Mouse (Mus musculus) hindbrain, postnatal 0 days (tissue): ENCODE measurements around the gene Ccl8. TPM values are rescaled to one million over a fixed set of nuclear protein-coding genes. Genes with fewer than 3 reads are reported as not detected.
A peak's percentile ranks its signal among the peaks of the same experiment; 100 is the strongest.

Experiments
- ATAC-seq: fragments of 200-750 bp; cut with Nextera tagmentation; 2 replicates; pipeline ENCODE4 v1.8.0; 2017; ENCODE audit warnings: mild to moderate bottlenecking, moderate TSS enrichment, moderate library complexity
- DNase-seq: peaks from one replicate; pipeline ENCODE4 v3.0.0-alpha.2; 2015; ENCODE audit warnings: low spot score
- H3K27ac ChIP-seq: fragments of 300-500 bp; sonication (generic); 2 replicates; pipeline ENCODE4 v1.5.1; 2014; ENCODE audit warnings: mild to moderate bottlenecking
- H3K27me3 ChIP-seq: fragments of 300-500 bp; sonication (generic); 2 replicates; pipeline ENCODE4 v1.6.1; 2014; ENCODE audit warnings: low read length, mixed read lengths; ENCODE audit not compliant: insufficient read depth
- H3K36me3 ChIP-seq: fragments of 300-500 bp; sonication (generic); 2 replicates; pipeline ENCODE4 v1.6.1; 2014; ENCODE audit warnings: low read length, mixed read lengths; ENCODE audit not compliant: insufficient read depth
- H3K4me1 ChIP-seq: fragments of 300-500 bp; sonication (generic); 2 replicates; pipeline ENCODE4 v1.6.1; 2014; ENCODE audit warnings: antibody characterized with exemption, low read length, mixed read lengths; ENCODE audit not compliant: insufficient read depth
- H3K4me2 ChIP-seq: fragments of 300-500 bp; sonication (generic); 2 replicates; pipeline ENCODE4 v1.6.1; 2014; ENCODE audit warnings: low read depth, mild to moderate bottlenecking, low read length, moderate library complexity, mixed read lengths
- H3K4me3 ChIP-seq: fragments of 300-500 bp; sonication (generic); 2 replicates; pipeline ENCODE4 v1.5.1; 2014; ENCODE audit warnings: low read length
- H3K9ac ChIP-seq: fragments of 300-500 bp; sonication (generic); replicated peaks from 2 replicates; pipeline ENCODE4 v1.6.1; 2014; ENCODE audit warnings: mild to moderate bottlenecking, low read length, moderate library complexity, mixed read lengths
- H3K9me3 ChIP-seq: fragments of 300-500 bp; sonication (generic); 2 replicates; pipeline ENCODE4 v1.6.1; 2016; ENCODE audit warnings: low read length, mixed read lengths
- CTCF ChIP-seq: IDR thresholded peaks from 2 replicates; pipeline ENCODE4 v1.5.1; 2016; ENCODE audit warnings: antibody characterized with exemption, control low read depth, low read depth
- WGBS: fragments of 180-500 bp; shearing (Covaris S2); extraction: QIAGEN DNeasy Blood & Tissue Kit; methylation state at CpG from one replicate; pipeline ENCODE4 v1.1.7; 2014; 5-methylcytosine and 5-hydroxymethylcytosine counted together
- polyA plus RNA-seq: library from polyadenylated mRNA; unstranded; fragments of >200 nt; fragmentation: Nextera tagmentation; extraction: Ambion mirVana; gene quantifications from 2 replicates; pipeline ENCODE4 v1.2.1, GENCODE M21; 2015
- total RNA-seq: library from RNA; depleted of rRNA; stranded (reverse); fragments of >200 nt; gene quantifications from 2 replicates; pipeline ENCODE4 v1.2.3, GENCODE M21; 2014; rRNA removed

Ccl8 gene
- not detected in 2 replicates for total RNA-seq
- polyA plus RNA-seq = 0.43 TPM in 1 of 2 replicates, not detected in the other

GRCm38 (mm10) chr11:82114885-82115284 lies at the start of gene Ccl8:
TSS of gene Ccl8 (plus strand) at chr11:82115185.
- no peak within 1 kb of the TSS for H3K4me2 ChIP-seq
- 82% methylated on average over 3 of the region's 3 CpGs for WGBS
- ATAC-seq = no peak
- H3K9me3 ChIP-seq = no peaks in the 10 kb centered on the region
- H3K9ac ChIP-seq = no peak within 1 kb of the TSS
- H3K27me3 ChIP-seq = no peaks in the 10 kb centered on the region
- H3K36me3 ChIP-seq = no peaks in the 10 kb centered on the region
- no peaks in the 10 kb centered on the region for H3K4me1 ChIP-seq
- H3K4me3 ChIP-seq = no peak within 1 kb of the TSS
- H3K27ac ChIP-seq = no peak within 1 kb of the TSS
- DNase-seq = no peak
- no peak for TF ChIP-seq CTCF

DNA sequence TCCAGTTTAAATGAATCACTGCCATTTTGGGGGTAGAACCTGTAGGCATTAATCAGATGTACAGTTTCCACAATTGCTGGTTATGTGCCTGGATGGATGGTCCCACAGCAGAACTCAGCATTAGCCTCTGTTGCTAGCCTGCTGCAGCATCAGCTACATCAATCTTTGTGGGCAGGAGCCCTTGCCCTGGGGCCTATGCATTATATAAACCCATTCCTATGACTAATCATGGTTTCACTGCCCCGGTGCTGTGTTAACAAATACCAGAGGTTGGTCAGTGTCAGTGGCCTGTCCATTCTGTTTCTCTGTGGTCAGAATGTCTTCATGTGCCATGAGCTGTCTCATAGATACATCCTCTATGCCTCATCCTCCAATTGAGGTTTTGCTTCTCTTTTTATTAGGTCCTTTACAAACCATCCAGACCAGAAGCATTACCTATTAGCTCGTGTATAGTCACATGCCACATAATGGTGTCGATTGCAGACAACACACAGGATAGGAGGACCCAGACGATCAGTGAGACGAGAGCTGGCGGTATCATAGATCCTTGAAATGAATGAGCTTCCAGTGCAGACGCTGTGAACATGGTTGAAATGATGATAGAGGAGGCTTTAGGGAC lies 47.9 kb upstream of the Ccl8 start:
- DNase-seq (no peak), ATAC-seq (no peak)
- no peak overlapping the region for H3K4me3 ChIP-seq
- no peaks in the 10 kb centered on the region for H3K36me3 ChIP-seq
- H3K27me3 ChIP-seq = no peaks in the 10 kb centered on the region
- H3K4me1 ChIP-seq = no peaks in the 10 kb centered on the region
- H3K9ac ChIP-seq = no peak overlapping the region
- no peak overlapping the region for H3K27ac ChIP-seq
- H3K4me2 ChIP-seq = no peak overlapping the region
- 81% methylated on average over 7 of the region's 7 CpGs for WGBS
- TF ChIP-seq CTCF = no peak
- no peaks in the 10 kb centered on the region for H3K9me3 ChIP-seq

DNA sequence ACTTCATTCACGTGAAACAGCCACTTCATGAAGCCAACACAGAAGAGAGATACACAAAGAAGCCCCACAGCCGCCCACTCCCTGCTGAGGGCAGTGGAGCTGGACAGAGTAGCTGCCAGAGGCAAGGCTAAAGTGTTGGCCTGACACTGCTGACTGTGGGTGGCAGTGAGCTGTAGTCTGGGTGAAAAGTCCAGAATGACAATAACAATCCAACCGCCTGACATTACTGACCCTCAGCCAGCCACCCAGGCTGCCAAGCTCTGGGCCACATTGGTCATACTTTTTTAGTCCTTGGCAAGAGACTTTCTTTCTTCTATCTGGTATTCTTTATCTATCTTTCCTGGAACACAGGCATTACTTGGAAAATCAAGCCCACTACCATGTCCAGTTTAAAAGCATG lies 43.9 kb upstream of the Ccl8 start:
- WGBS = 40% methylated on average over 3 of the region's 3 CpGs
- H3K9ac ChIP-seq = no peak overlapping the region
- no peak for TF ChIP-seq CTCF

DNA sequence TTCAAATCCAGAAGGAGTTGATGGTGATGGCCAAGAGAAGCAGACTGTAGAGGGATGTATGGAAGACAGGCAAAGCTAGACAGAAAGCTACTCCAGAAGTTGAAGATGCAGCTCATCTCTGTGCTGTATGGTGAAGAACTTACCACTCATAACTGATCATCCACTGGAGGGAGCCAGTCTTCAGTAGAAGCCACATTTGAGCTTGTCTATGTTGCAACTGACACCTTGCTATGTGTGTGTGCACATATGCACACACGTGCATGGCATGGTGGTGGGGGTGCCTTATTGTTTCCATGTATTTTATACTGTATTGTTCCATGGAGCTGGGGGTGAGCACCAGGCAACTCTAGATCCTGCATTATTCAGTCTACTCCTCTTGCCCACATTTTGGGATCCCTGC lies 42.6 kb upstream of the Ccl8 start:
- Histone ChIP-seq H3K9ac (no peak overlapping the region), H3K27me3 (no peaks in the 10 kb centered on the region), H3K4me3 (no peak overlapping the region), H3K9me3 (no peaks in the 10 kb centered on the region), H3K4me1 (no peaks in the 10 kb centered on the region), H3K27ac (no peak overlapping the region), H3K4me2 (no peak overlapping the region), H3K36me3 (no peaks in the 10 kb centered on the region)
- WGBS = 92% methylated on average over 1 of the region's 1 CpGs
- 0 out of 2 replicates have a peak, but pooled peaks have one; percentile 13 for TF ChIP-seq CTCF
- DNase-seq (no peak), ATAC-seq (no peak)

More for the DNA sequence above, 43.9 kb upstream of the Ccl8 start:
- H3K9me3 ChIP-seq = no peaks in the 10 kb centered on the region
- DNase-seq (no peak), ATAC-seq (no peak)
- H3K4me2 ChIP-seq = no peak overlapping the region
- H3K27me3 ChIP-seq = no peaks in the 10 kb centered on the region
- no peak overlapping the region for H3K27ac ChIP-seq
- H3K4me3 ChIP-seq = no peak overlapping the region
- no peaks in the 10 kb centered on the region for H3K4me1 ChIP-seq
- no peaks in the 10 kb centered on the region for H3K36me3 ChIP-seq

GRCm38 (mm10) chr11:82072984-82073383 lies 42.0 kb upstream of the Ccl8 start:
- H3K4me3 ChIP-seq = no peak overlapping the region
- ATAC-seq = no peak
- 77% methylated on average over 3 of the region's 3 CpGs for WGBS
- no peaks in the 10 kb centered on the region for H3K4me1 ChIP-seq
- TF ChIP-seq CTCF = no peak
- H3K27ac ChIP-seq = no peak overlapping the region
- H3K27me3 ChIP-seq = no peaks in the 10 kb centered on the region
- H3K9me3 ChIP-seq = no peaks in the 10 kb centered on the region
- H3K4me2 ChIP-seq = no peak overlapping the region
- no peaks in the 10 kb centered on the region for H3K36me3 ChIP-seq
- DNase-seq = no peak
- no peak overlapping the region for H3K9ac ChIP-seq

GRCm38 (mm10) chr11:82073686-82074085 lies 41.3 kb upstream of the Ccl8 start:
- TF ChIP-seq CTCF = no peak
- H3K4me3 ChIP-seq = no peak overlapping the region
- 78% methylated on average over 3 of the region's 3 CpGs for whole genome bisulfite sequencing
- no peaks in the 10 kb centered on the region for H3K9me3 ChIP-seq
- no peak overlapping the region for H3K4me2 ChIP-seq
- H3K4me1 ChIP-seq = no peaks in the 10 kb centered on the region
- no peak overlapping the region for H3K27ac ChIP-seq
- DNase-seq (no peak), ATAC-seq (no peak)
- H3K36me3 ChIP-seq = no peaks in the 10 kb centered on the region
- no peaks in the 10 kb centered on the region for H3K27me3 ChIP-seq
- no peak overlapping the region for H3K9ac ChIP-seq

GRCm38 (mm10) chr11:82077031-82077430 lies 38.0 kb upstream of the Ccl8 start:
- Histone ChIP-seq H3K9me3 (no peaks in the 10 kb centered on the region), H3K4me2 (no peak overlapping the region), H3K4me3 (no peak overlapping the region), H3K4me1 (no peaks in the 10 kb centered on the region), H3K36me3 (no peaks in the 10 kb centered on the region), H3K9ac (no peak overlapping the region), H3K27ac (no peak overlapping the region), H3K27me3 (no peaks in the 10 kb centered on the region)
- DNase-seq = no peak
- ATAC-seq = no peak
- TF ChIP-seq CTCF = no peak
- 80% methylated on average over 3 of the region's 3 CpGs for WGBS
